Mouse (Mus musculus) neural tube, embryonic 10.5 days (tissue): ENCODE data around the gene Lcp2.
A peak's percentile ranks its signal among the peaks of the same experiment; 100 is the strongest.

Experiments
- DNase-seq: peaks from one replicate; pipeline ENCODE4 v3.0.0-alpha.2; 2017; ENCODE audit warnings: low spot score; ENCODE audit errors: extremely low spot score

Gene Lcp2

GRCm38 (mm10) chr11:34046767-34047541 is at the start of gene Lcp2:
Lcp2 (plus strand) TSS chr11:34046920.
- no peak for DNase-seq

- no peak for DNase-seq
These were observed 48.5 kb upstream of the Lcp2 start for GRCm38 (mm10) chr11:33998244-33998643.

- DNase-seq: no peak
These were observed 46.3 kb upstream of the Lcp2 start for GRCm38 (mm10) chr11:34000416-34000815.

- DNase-seq: peak; percentile 30
These were observed 44.7 kb upstream of the Lcp2 start for GRCm38 (mm10) chr11:34001938-34002592.

GRCm38 (mm10) chr11:34002593-34002965 is 44.1 kb upstream of the Lcp2 start:
- DNase-seq: no peak

- no peak for DNase-seq
These were observed 39.1 kb upstream of the Lcp2 start for GRCm38 (mm10) chr11:34007616-34008015.

GRCm38 (mm10) chr11:34008214-34008613 is 38.5 kb upstream of the Lcp2 start:
- DNase-seq: no peak

GRCm38 (mm10) chr11:34008702-34009101 is 38.0 kb upstream of the Lcp2 start:
- DNase-seq: peak; percentile 29

- no peak for DNase-seq
These were observed 37.2 kb upstream of the Lcp2 start for GRCm38 (mm10) chr11:34009316-34010087.

GRCm38 (mm10) chr11:34010133-34010858 is 36.4 kb upstream of the Lcp2 start:
- DNase-seq: no peak

GRCm38 (mm10) chr11:34010859-34011172 is 35.9 kb upstream of the Lcp2 start:
- DNase-seq: no peak

GRCm38 (mm10) chr11:34012007-34012652 is 34.6 kb upstream of the Lcp2 start:
- no peak for DNase-seq

GRCm38 (mm10) chr11:34025091-34025490 is 21.6 kb upstream of the Lcp2 start:
- no peak for DNase-seq

- no peak for DNase-seq
These were observed 17.1 kb upstream of the Lcp2 start for GRCm38 (mm10) chr11:34029658-34030057.

- no peak for DNase-seq
These were observed 15.5 kb upstream of the Lcp2 start for GRCm38 (mm10) chr11:34031015-34031805.

GRCm38 (mm10) chr11:34034008-34034505 is 12.7 kb upstream of the Lcp2 start:
- DNase-seq: no peak

GRCm38 (mm10) chr11:34034794-34035193 is 11.9 kb upstream of the Lcp2 start:
- DNase-seq: no peak

- DNase-seq: no peak
These were observed 10.6 kb upstream of the Lcp2 start for GRCm38 (mm10) chr11:34035909-34036658.

GRCm38 (mm10) chr11:34040061-34040460 is 6.7 kb upstream of the Lcp2 start:
- DNase-seq: no peak
